Mouse (Mus musculus) left cerebral cortex, postnatal 10 days (tissue): Measurements from ENCODE around the gene Sox5. TPM values are rescaled to one million over a fixed set of nuclear protein-coding genes. Genes with fewer than 3 reads are reported as not detected.

Experiments
- DNase-seq, 2 experiments: peaks; one replicate each; pipeline ENCODE4 v3.0.0; 2021 to 2022; ENCODE audit warnings: low spot score in 2 of 2, mixed read lengths in 1 of 2; ENCODE audit errors: extremely low spot score in 1 of 2
- intact Hi-C: fragments of 180-260 bp; cut with DNase I; formaldehyde crosslinking; loops from one replicate; pipeline ENCODE4 v1.15.1; 2025
- total RNA-seq, 2 experiments: library from RNA; stranded (reverse); gene quantifications; 2 replicates each; pipeline ENCODE4 v1.2.3; 2021

Gene Sox5
- total RNA-seq, 2 experiments from 2014 or later = 77.5 to 78.6 TPM

DNA sequence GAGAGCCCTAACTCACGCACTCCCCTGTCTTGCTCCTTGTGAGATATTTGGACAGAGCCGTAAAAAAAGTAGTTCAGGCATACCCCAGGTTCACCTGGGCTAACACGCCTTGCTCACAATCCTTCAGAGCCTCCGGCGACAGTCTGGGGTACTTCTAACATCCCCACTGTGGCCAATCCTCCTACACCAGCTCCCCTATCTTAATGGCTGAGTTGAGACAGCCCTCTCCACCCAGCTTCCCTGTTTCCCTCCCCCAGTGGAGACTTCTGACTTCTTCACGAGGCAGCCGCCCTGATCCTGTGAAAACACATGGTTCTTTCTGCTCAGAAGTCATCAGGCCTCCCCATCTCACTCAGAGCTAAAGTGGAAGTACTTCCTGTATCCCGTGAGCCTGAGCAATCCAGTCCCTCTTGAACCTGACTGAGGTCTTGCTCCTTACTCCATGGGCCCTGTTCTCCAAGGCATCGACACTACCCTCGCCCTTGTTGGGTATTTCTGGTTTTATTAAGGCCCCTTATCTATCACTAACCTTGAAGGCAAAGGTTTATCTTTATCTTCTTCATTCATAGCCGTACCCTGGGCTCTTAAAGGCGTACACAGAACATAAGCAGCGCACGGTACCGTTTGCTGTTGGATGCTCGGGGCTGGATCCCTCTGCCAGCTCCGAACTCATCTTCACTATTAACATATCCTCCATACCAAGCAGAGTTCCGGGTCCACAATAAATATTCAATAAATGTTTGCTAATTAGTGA is 242.2 kb downstream of the Sox5 start:
- DNase-seq = no peak
- intact Hi-C loops = no loop called here

DNA sequence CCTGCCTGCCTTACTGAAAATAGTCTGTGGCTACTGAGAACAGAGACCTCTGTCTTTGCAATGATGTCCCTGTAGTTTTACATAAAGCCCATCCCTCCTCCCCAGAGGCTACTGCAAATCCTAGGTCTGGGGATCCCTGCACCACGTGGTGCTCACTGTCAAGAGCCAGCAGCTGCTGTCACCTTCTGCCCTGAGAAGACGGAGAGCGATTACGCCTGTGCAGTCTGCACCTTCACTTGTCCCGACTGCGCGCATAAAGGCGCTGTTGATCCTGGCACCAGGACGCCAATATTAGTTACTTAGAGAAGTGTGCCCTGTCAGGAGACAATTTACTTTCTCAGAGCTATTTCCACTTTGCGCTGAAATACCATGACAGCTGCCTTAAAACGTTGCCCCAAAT is 258.3 kb downstream of the Sox5 start:
- intact Hi-C loops = no loop called here
- DNase-seq = no peak

DNA sequence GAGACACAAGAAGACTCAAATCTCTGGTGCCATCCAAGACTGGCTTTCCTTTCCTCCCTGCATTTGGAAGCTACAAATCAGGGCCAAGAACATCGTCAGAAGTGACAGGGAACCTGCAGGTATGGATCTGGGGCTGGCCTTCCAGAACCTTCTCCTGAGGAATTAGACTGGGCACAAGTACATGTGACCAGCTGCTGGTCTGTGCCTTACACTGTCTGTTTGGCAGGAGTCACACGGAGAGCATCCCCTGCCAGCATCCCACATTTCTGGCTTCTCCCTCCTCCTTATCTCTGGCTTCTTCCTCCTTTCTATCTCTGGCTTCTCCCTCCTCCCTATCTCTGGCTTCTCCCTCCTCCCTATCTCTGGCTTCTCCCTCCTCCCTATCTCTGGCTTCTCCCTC is 263.0 kb downstream of the Sox5 start:
- intact Hi-C loops = no loop called here
- no peak for DNase-seq

DNA sequence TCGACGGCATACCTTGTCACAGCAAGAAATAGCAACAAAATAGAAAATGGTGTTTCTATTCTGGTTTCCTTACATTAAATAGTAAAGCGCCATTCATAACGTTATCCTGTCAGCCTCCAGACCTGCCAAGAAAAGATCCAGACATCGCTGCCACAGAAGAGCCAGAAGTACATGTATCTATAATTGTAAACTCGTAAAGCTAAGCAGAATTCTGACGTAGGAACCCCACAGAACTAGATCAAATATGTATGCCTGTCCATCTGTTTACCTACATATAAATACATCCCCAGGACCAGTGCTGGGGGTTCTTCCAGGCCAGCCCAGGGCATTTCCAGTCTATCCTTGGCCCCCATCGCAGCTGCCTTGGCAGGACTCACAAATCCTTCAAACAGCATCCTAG is 265.9 kb downstream of the Sox5 start:
- no peak for DNase-seq
- intact Hi-C loops = no loop called here

DNA sequence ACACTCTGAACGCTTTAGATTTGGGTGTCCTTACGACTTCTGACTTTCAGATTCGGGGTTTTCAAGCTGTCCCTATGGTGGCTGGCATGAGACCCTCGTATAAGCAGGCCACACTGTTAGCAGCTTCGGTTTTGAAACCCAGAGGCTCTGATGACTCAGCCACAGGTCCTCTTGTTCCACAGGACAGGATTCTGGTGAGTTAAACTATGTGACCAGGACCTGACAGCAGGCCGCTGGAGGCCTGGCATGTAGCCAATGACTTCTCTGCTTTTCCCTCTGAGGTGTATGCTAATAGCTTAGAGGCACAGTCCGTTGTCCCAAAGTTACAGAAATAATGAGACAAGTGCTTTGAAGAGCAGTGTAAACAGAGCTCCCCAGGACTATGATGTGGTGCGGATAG is 268.0 kb downstream of the Sox5 start:
- intact Hi-C loops = no loop called here

DNA sequence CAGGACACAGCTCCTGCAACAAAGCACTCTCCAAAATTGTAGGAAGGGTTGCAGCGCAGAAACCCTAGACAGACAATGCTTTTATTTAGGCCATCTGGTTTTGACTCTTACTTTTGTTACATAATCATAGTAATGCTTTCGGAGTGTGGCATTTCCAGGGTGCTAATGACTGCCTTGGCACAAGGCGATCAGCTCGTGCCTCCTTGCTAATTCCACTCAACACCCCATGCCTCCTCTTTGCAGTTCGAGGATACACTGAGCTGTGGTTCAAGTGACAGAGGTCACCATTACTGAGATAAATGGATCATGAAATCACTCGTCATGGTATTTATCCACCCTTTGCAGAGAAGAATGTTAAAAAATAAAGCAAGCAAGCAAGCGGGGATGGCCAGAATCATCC is 269.9 kb downstream of the Sox5 start:
- intact Hi-C loops = no loop called here
- DNase-seq = no peak

More for the DNA sequence above, 268.0 kb downstream of the Sox5 start:
- DNase-seq = peak in 1 of 2 experiments; percentile 37

DNA sequence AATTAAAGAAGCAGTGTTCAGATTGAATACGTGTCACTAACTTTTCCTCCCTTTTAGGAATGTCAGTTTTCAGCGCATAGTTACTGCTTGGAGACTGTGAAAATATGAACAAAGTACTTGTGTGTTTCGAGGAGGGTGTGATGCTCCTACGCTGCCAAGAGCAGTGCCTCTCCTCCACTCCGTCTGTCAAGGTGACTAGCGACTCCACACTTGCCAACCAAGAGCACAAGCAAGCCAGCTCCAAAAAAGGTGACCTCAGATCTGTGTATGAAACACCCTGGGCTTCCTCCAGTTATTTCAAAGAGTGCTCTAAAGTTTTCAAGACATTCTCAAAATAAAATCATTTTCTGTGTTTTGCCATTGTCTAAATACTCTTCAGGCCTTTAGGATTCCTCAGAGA is 271.6 kb downstream of the Sox5 start:
- no peak for DNase-seq
- intact Hi-C loops = no loop called here

DNA sequence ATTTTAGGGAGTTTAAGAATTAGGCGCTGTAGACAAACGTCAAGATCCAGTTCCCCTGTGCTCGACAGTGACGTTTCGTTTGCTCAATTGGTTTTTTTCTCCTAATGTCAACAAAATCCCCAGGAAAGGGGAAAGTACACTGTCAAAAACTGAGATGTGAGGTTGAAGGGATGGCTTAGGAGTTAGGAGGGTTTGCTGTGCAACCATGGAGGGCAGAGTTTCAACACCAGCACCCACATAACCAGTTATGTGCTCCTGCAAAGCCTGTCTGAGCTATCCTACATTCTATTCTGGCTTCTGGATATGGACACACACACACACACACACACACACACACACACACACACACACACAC is 277.6 kb downstream of the Sox5 start:
- DNase-seq = no peak
- intact Hi-C loops = loop anchor here (5.0 to 10.0 kb wide), 2 partner anchors 308 to 461 kb away; no protein-coding TSS in a partner anchor

DNA sequence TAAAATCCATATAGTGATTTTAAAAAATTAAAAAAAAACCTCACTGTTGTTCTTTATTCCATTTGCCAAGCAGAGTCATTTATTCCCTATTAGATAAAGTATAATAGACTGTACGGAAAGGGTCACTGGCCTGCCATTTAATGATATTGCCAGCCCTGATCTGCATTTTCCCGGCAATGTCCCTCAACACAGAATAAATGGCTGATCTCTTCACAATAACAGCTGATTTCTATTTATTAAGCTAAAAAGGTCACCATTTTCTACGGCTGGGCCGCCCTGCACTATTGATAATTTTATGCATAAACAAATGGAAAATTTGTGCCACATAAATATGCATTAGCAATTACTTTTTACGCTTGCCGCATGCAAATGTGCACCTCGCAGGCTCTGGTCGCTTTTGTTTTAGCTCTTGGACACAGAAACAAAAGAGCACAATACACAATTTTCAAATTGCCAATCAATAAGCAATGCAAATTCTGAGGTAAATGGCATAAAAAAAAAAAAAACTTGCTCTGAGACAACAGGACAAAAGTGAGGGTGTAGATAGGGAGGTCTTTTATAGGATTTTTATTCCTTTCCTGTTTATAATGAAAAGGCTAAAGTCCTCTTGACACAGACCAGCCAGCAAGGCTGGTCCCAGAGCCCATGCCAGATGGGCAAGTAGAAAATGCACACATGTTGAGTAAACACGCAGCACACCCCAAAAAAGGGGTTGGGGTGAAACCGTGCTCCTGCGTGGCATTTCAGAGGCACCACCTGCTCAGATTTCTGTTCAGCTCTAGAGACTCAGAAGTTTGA is 278.2 kb downstream of the Sox5 start:
- intact Hi-C loops = loop anchor here (5.0 to 10.0 kb wide), 2 partner anchors 309 to 461 kb away; no protein-coding TSS in a partner anchor
- no peak for DNase-seq

DNA sequence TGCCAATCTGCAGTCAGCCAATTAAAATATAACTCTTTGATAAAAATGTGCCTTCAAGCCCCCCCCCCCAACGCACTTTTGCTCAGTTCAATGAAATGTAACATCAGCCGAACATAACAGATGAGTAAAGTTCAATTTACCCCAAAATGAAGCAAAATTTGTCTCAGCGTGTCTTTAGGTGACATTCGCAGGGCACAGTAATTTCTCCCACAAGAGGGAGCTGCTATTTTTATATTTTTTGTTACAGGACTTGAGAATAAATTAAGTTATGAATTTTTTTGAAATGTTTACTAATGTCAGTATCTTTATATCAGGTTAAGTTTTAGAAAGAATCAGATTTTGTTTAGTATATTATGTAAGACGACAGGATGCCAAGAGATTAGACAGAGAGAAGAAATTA is 280.3 kb downstream of the Sox5 start:
- DNase-seq = no peak
- intact Hi-C loops = loop anchor here (5.0 to 10.0 kb wide), 2 partner anchors 311 to 463 kb away; no protein-coding TSS in a partner anchor

DNA sequence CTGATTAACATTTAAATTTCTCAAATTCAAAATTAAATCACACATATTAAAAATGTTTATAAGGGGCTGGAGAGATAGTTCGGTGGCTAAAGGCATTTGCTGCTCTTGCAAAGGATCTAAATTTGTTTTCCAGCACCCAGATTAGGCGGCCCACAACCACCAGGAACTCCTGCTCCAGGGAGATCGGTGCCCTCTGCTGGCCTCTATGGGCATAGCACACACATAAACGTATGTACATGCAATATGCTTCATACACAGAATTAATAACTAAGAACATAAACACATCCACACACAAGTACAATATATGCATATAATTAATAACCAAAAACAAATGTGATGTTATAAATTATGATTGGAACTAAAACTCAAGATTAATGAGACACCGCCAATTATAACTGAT is 283.6 kb downstream of the Sox5 start:
- intact Hi-C loops = no loop called here
- DNase-seq = no peak

DNA sequence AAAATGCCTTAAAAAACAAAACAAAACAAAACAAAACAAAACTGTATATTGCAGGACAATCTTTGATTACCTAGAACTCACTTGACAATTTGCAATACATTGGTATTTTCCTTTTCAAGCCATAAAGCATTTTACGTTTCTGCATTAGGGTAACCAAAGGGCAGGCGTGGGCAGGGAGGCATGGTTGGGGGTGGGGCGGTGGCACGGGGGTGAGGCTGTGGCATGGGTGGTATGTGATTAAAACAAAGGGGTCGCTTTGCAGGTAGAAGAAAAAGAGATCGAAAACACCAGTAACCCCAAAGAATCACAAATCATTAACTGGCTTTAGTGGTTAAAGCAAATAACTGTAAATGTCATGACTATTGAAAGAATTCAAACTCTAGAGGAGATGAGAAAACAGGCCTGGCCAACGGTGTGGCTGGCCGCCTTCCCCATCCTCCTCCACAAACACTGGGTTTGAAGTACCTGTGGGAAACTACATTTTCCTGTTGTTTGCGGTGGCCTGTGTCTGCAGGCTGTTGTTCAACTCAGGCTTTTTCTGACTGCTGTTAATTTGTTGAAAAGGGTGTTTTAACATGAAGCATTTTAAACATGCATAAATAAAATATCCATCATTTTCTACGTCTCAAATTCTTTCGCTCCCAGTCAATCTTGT is 289.9 kb downstream of the Sox5 start:
- intact Hi-C loops = no loop called here
- DNase-seq = no peak

DNA sequence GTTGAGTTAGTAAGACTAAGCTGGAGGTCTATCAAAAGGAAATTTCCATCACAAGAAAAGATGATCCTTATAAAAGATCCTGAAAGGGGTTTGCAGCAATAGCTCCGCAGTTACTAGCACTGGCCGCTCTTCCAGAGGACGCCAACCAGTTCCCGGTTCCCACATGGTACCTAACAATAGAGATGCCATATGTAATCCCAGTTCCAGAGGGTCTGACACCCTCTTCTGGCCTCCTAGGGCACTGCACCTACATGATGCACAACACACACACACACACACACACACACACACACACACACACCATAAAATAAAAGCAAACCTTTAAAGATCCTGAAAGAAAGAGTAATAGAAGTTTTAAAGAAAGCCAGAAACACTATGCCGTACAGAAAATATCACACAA is 290.9 kb downstream of the Sox5 start:
- DNase-seq = no peak
- intact Hi-C loops = no loop called here

DNA sequence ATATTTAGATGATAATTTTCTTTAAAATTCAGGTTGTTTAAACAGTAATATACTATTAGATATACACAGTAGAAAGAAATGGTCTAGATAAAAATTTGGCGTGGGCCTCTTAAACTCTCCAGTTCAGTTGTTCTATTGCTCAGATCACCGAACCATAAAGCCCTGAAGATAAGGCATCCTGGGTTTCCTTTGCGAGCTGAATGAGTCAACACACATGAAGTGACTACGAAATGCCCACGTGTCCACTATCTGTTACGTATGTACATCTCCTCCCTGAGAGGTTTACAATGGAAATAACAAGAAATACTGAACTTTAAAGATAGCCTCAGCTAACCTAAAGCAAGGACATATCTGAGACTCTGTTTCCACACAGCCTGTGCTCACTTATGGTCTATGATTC is 296.2 kb downstream of the Sox5 start:
- DNase-seq = no peak
- intact Hi-C loops = no loop called here

DNA sequence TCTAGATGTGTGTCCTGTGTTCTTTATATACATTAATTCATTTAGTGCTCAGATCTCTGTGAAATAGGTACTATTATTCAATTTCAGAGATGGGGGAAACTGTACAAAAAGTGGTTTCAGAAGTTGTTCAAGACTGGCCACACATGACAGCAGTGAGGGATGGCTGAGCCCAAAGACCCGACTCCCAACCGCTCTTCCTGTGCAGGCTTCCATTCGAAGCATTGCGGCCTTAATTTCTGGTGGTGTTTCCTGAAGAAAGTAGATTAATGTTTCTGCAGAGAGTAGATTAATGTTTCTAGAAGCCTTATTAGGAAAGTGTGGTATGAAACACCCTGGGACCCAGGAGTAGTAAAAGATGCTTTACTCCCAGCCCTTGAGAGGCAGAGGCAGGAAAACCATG is 298.6 kb downstream of the Sox5 start:
- DNase-seq = no peak
- intact Hi-C loops = no loop called here

DNA sequence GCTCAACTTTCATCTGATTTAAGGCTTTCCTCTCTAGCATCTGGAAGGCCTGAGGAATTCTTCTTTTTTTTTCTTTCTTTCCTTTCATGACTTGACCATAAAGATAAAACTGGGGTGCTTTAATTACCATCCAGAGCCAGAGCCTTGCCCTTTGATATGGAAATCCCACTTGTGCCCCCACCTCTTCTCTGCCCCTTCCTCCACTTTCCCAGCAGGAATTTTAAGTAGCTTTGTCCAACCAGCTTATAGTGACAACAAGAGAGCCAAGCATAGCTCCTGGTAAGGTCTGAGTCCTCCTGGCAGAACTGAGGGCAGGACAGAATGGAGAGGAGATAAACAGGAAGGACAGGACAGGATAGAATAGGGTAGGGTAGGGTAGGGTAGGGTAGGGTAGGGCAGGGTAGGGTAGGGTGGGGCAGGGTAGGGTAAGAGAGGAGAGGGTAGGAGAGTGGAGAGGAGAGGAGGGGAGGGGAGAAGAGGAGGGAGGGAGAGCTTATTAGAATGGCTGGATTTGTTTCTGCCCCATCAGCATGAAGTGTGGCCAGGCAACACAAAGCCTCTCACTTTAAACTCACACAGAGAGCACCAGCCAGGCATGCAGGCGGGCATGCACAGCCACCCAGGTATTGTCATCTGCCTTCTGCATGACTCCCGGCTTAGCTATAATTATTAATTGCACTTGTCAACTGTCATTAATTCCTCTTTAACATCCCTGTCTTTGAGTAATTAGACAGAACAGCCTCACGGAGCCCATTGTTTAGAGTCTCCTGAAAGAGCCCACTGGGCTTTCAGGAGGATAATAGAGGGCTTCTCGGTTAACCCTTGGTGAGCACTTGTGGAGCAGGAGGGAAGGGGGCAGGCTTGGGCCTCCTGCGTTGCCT is 300.9 kb downstream of the Sox5 start:
- intact Hi-C loops = no loop called here

DNA sequence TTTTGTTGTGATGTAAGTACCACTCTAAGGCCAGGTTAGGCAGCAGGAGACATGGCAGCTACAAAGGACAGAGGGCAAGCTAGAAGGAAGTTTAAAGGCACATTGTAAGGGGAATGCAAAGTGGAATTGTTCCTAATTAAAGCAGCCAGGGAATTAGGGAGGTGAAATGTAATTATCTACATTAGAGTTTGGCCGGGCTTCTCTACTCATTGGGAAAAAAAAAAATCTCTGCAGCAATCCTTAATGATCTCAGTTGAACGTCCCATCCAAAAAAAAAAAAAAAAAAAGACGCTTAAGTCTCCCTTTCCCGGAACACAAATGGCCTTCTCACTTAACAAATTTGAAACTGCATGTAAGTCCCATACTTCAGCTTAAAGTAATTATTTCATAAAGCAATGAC is 301.9 kb downstream of the Sox5 start:
- intact Hi-C loops = no loop called here
- no peak for DNase-seq

More for the DNA sequence above, 300.9 kb downstream of the Sox5 start:
- no peak for DNase-seq

DNA sequence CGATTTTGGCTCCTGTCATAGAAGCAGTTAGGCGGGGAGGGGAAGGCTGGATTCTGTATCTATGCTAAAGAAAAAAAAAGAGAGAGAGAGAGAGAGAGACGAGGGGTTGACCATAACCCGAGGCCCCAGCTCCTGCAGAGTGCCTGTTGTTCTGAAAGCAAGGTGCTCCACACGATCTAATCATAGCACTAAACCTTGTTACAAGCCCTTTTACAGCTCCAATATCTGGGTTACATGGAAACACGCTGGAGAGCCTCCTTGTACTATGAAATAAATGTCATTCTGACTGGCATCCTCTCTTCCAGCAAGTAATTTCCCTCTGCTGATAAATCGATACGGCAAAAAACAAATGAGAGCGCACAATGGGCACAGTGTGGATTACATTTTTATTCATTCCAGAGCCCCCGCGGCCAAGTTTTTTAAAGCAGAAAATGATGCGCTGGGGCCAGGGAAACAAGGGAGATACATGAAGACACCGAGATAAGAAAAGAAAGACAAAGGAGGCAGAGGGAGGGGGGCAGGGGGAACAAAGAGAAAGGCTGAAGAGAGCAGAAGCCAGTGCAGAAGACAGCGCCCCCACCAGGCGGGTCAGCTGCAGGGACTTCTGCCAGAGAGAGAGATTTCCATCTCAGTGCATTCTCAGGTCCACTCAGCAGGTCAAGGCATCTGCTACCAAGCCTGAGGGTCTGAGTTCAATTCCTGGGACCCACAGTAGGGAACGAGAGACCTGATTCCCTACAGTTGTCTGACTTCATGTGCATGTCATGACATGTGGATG is 304.3 kb downstream of the Sox5 start:
- intact Hi-C loops = no loop called here
- DNase-seq = peak in 1 of 2 experiments; percentile 33
